Mouse (Mus musculus): ENCODE data around the gene Ttc34. TPM values are rescaled to one million over a fixed set of nuclear protein-coding genes. Genes with fewer than 3 reads are reported as not detected.

The Ttc34 gene
- polyA plus RNA-seq, 1 experiment from 2014 or later: 0.49 TPM

DNA sequence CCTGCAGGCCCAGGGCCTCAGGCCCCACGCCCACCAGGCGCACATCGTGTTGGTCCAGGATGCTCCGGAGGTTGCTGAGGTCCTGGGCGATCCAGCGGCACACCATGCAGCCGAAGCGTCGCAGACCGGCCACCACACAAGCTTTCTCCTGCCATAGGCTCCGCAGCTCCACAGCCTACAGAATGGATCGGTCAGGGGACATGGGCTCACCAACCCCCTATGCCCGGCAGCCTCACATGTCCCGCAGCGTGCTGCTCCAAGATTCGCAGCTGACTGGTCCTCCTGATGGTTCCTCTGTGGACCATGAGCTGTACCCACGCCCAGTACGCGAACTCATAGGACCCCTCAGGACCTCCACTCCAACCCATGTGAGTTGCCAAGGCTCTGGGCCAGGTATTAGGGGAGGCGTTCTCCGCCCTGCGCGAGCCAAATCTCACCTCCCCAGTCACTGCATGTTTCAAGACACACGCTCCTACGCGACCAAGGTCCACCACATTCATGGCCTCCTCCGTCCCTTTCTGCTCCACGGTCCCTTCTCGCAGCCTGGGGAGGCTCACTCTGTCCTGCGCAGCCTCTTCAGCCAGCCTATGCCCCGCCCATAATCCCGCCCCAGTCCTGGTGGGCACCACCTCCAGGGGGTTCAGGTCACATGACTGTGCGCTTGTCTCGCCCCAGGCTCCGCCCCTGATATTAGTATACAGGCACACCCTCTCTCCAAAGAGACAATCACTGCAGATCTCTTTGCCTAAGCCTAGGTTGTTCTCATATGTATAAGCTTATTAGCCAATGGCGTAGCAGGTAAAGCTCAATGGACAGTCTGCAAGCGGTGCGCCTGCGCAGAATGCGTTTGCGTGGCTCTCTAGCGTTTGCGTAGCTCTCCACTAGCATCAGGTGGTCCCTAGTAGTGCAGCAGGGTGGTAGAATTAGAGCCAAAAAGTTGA, 61.5 kb downstream of the Ttc34 start, which contains the start of gene Fam213b:
TSS of gene Fam213b (minus strand) at position 630 of the 941 bp plus-strand sequence.
- peak; percentile 91 for ATAC-seq (ENCODE audit: insufficient number of reproducible peaks, insufficient read depth, low FRiP score, low TSS enrichment, low read depth)
- H3K27me3 ChIP-seq: no peaks in the 10 kb centered on the region
- H3K27ac ChIP-seq: peak within 1 kb of the TSS; percentile 41
- peak within 1 kb of the TSS; percentile 80 for H3K9ac ChIP-seq
- 3% methylated on average over 43 of the region's 43 CpGs for WGBS
- H3K4me3 ChIP-seq: peak within 1 kb of the TSS; percentile 64
- peaks cover 15% of the 10 kb centered on the region; the same call in 1 of the 2 replicates for H3K36me3 ChIP-seq
- H3K4me2 ChIP-seq: peak within 1 kb of the TSS; percentile 94
- peaks cover 19% of the 10 kb centered on the region for H3K4me1 ChIP-seq
- 0 out of 2 replicates have a peak, but pooled peaks cover 2% of the 10 kb centered on the region for H3K9me3 ChIP-seq

DNA sequence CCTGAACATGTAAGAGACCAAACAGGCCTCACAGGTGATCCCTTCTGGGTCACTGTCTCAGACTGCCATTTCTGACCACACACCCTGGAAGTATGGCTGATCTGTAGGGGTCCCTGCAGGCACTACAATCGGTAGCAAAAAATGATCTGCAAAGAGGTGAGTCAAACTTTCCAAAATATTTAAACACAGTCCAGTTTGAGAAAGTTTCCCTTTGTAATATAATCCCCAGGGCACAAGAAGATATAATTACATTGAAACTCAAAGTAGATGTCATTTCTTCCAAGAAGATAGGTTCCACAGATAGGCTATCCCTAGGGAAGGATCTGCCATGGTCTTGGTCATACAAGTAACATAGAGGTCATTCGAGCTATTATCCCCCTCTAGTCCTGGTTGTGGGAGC, 65.1 kb downstream of the Ttc34 start:
- WGBS: 88% methylated on average over 2 of the region's 2 CpGs
- H3K36me3 ChIP-seq: no peaks in the 10 kb centered on the region
- no peaks in the 10 kb centered on the region for H3K27me3 ChIP-seq
- 0 out of 2 replicates have a peak, but pooled peaks cover 2% of the 10 kb centered on the region for H3K9me3 ChIP-seq
- no peak overlapping the region for H3K4me2 ChIP-seq
- ATAC-seq (ENCODE audit: insufficient number of reproducible peaks, insufficient read depth, low FRiP score, low TSS enrichment, low read depth): no peak
- H3K27ac ChIP-seq: no peak overlapping the region
- H3K4me1 ChIP-seq: peaks cover 17% of the 10 kb centered on the region
- no peak overlapping the region for H3K4me3 ChIP-seq
- H3K9ac ChIP-seq: no peak overlapping the region

DNA sequence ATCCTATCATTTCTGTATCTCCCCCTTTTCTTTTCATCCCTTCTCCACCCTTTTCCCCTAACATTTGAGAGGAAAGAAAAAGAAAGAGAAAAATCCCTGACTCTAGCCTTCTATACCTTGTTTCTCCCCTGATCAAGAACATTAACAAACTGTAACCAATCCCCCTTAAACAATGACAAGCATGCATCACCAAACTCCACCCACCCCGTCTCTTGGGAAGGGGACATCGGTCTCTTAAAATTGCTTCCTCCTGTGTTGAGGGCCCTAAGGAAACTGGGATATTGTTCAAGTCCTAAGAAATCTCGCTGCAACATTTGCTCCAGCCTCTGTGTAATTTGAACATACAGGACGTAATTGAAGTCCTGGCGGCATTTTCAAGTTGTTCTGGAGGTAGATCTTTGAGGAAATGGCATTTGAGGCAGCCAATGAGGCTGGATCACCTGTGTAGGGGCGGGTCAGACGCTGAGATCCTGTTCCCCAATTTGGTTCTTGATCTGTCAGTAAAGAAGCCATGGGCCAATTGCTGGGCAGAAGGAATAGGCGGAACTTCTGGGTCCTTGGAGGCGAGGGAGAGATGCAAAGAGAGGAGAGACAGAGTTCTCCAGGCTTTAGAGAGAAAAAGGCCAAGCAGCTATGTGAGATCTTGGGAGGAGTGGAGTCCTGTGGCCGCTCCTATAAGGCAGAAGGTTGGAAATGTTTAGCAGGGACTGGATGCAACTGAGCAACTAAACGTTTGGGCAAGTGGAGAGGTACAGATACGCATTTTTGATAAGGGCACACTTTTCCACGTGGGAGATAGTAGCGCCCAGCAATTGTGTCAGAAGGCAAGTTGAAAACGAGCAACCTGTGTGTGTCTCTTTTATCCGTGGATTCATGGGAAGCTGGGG, 67.2 kb downstream of the Ttc34 start:
- H3K9me3 ChIP-seq: 0 out of 2 replicates have a peak, but pooled peaks cover 2% of the 10 kb centered on the region
- H3K27ac ChIP-seq: peak overlapping the region; percentile 77
- peak overlapping the region; percentile 47 for H3K4me3 ChIP-seq
- peaks cover 10% of the 10 kb centered on the region for H3K4me1 ChIP-seq
- ATAC-seq (ENCODE audit: insufficient number of reproducible peaks, insufficient read depth, low FRiP score, low TSS enrichment, low read depth): peak; percentile 93
- H3K9ac ChIP-seq: peak overlapping the region; percentile 73
- H3K4me2 ChIP-seq: peak overlapping the region; percentile 78
- no peaks in the 10 kb centered on the region for H3K36me3 ChIP-seq
- H3K27me3 ChIP-seq: no peaks in the 10 kb centered on the region
- WGBS: 2% methylated on average over 16 of the region's 16 CpGs

DNA sequence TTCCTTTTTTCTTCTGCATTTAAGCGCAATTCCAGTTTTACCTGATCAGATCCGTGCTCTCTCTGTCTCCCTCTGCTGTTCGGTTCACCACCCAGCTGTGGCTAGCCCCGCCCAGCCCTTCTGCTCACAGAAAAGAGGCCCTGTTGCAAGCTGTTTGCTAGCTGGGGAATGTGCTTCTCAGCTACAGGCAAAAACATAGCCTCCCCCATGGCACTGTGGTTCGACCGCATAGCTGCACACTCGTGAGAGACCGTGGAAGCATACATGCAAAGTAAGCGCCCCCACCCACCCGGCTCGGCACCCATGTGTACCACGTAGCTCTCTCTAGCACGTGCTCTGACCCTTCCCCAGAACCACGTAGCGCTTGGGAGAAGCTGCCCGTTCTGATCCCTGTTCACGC, 70.6 kb downstream of the Ttc34 start:
- WGBS: 43% methylated on average over 17 of the region's 17 CpGs
- no peaks in the 10 kb centered on the region for H3K27me3 ChIP-seq
- ATAC-seq (ENCODE audit: insufficient number of reproducible peaks, insufficient read depth, low FRiP score, low TSS enrichment, low read depth): peak; percentile 50; the same call in 1 of the 2 replicates
- no peaks in the 10 kb centered on the region for H3K36me3 ChIP-seq
- H3K9me3 ChIP-seq: no peaks in the 10 kb centered on the region
- H3K4me2 ChIP-seq: peak overlapping the region; percentile 26; the same call in 1 of the 2 replicates
- H3K4me3 ChIP-seq: no peak overlapping the region
- peak overlapping the region; percentile 46 for H3K9ac ChIP-seq
- H3K27ac ChIP-seq: peak overlapping the region; percentile 55
- peaks cover 19% of the 10 kb centered on the region for H3K4me1 ChIP-seq

DNA sequence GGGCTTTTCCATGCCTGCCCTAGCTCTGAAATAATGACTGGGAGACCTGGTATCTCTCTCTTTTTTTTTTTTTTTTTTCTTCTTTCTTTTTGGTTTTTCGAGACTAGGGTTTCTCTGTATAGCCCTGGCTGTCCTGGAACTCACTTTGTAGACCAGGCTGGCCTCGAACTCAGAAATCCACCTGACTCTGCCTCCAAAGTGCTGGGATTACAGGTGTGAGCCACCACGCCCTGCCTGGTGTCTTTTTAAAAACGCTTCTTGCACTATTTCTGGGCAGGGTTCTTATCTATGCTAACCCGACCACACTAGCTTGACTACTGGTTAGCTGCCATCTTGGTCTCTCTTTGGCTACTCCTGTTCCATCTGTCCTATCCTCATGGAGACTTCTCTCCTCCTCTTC, 71.2 kb downstream of the Ttc34 start:
- ATAC-seq (ENCODE audit: insufficient number of reproducible peaks, insufficient read depth, low FRiP score, low TSS enrichment, low read depth): no peak
- H3K4me3 ChIP-seq: no peak overlapping the region
- no peak overlapping the region for H3K4me2 ChIP-seq
- no peak overlapping the region for H3K27ac ChIP-seq
- WGBS: 87% methylated on average over 5 of the region's 5 CpGs
- H3K9ac ChIP-seq: no peak overlapping the region
- no peaks in the 10 kb centered on the region for H3K36me3 ChIP-seq
- no peaks in the 10 kb centered on the region for H3K27me3 ChIP-seq
- peaks cover 19% of the 10 kb centered on the region for H3K4me1 ChIP-seq
- no peaks in the 10 kb centered on the region for H3K9me3 ChIP-seq

DNA sequence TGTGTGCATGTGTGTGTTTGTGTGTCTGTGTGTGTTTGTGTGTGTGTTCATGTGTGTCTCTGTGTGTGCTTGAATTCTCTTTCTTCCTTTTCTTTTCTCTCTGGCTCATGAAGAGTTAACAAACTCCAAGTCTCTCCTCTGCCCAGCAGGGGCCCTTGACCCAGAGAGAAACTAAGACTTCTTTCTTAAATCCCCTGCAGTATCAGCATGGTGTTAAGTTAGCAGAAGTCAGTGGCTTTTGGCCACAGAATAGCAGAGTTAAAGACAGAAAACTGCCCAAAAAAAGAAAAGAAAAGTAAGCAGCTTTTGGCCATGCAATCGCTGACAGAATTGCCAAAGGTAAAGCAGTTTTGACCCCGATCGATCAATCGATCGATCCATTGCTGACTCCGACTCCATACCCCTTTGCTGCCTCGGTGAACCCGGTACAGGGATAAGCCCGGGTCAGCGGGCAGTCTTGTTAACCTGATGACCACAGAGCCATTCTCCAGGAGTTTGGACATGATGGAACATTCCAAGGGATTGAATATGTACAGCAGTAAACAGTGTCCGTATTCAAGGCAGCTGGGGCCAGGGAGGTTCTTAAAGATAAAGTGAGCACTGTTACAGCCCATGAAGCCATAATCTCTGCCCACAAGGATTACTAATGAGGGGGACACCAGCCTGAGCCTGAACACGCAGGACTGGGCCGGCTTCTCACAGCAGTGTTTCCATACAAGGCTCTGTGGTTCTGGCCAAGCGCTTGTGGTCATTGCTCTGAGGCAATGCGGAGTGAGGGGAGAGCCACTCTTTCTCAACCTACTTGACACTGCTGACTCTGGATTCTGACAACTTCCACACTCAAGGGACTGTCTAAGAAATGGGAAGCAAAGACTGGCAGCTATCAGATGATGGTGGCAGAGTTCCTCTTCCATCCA, 73.6 kb downstream of the Ttc34 start:
- H3K4me3 ChIP-seq: no peak overlapping the region
- no peaks in the 10 kb centered on the region for H3K27me3 ChIP-seq
- H3K9ac ChIP-seq: 0 out of 2 replicates have a peak overlapping the region, but pooled peaks have one; percentile 32
- 22% methylated on average over 15 of the region's 15 CpGs for WGBS
- no peaks in the 10 kb centered on the region for H3K9me3 ChIP-seq
- peak overlapping the region; percentile 7; the same call in 1 of the 2 replicates for H3K27ac ChIP-seq
- no peak overlapping the region for H3K4me2 ChIP-seq
- no peak for ATAC-seq (ENCODE audit: insufficient number of reproducible peaks, insufficient read depth, low FRiP score, low TSS enrichment, low read depth)
- peaks cover 14% of the 10 kb centered on the region for H3K4me1 ChIP-seq
- H3K36me3 ChIP-seq: no peaks in the 10 kb centered on the region

DNA sequence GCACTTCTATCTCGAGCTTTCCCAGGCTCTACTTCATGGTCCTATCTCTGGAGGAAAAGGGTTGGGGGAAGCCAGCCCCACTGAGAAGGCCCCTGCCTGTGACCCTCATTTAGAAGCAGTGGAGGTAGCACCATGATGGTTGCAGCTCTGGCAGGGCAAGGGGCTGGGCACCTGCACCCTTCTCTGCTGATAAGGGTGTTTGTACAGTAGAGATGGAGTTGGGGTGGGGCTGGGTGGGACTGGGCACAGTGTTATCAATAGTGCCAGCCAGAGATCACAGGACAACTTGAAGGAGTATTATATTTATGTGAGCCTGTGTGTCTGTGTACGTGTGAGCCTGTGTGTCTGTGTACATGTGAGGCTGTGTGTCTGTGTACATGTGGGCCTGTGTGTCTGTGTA, 74.4 kb downstream of the Ttc34 start:
- Histone ChIP-seq H3K9ac (no peak overlapping the region), H3K4me2 (no peak overlapping the region), H3K27ac (peak overlapping the region; percentile 7; the same call in 1 of the 2 replicates), H3K4me1 (peaks cover 14% of the 10 kb centered on the region), H3K4me3 (no peak overlapping the region), H3K36me3 (no peaks in the 10 kb centered on the region), H3K9me3 (no peaks in the 10 kb centered on the region), H3K27me3 (no peaks in the 10 kb centered on the region)
- 76% methylated on average over 2 of the region's 2 CpGs for WGBS
- ATAC-seq (ENCODE audit: insufficient number of reproducible peaks, insufficient read depth, low FRiP score, low TSS enrichment, low read depth): no peak

DNA sequence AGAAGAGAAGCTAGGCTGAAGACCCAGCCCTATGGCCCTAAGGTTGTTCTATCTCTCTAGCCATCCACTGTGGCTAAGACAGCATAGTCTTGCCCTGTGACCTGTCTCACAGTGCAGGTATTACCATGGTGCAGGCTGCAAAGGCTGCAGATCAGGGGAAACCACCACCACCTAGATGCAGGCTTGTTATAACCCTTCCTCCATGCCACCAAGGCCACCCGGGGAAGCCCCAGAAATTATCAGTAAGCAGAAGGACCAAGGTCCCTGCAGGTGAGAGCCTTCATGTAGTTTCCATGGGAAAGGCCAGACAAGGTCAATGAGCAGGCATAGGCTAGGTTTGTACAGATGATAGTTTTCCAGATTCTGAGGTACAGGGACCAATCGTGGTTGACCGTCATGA, 76.6 kb downstream of the Ttc34 start:
- peak overlapping the region; percentile 21; the same call in 1 of the 2 replicates for H3K9ac ChIP-seq
- no peak for ATAC-seq (ENCODE audit: insufficient number of reproducible peaks, insufficient read depth, low FRiP score, low TSS enrichment, low read depth)

DNA sequence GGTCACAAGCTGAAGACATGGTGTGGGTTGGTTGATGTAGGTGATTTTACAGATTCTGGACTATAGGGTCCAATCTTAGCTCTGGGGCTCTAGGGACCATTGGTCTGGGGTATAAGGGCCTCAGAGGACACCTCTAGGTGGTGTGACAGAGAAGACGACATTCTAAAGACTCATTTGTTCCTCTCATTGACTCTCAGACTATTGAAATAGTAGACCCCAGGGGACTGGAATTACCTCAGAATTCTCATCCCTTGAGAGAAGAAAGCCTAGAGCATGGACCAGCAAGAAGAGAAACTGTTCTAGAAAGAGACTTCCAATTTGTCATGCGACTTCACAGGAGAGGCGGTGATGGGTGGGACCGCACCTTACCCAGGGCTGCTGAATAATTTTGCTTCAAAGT, 77.0 kb downstream of the Ttc34 start:
- no peak overlapping the region for H3K4me3 ChIP-seq
- no peak for ATAC-seq (ENCODE audit: insufficient number of reproducible peaks, insufficient read depth, low FRiP score, low TSS enrichment, low read depth)
- no peaks in the 10 kb centered on the region for H3K9me3 ChIP-seq
- H3K27ac ChIP-seq: no peak overlapping the region
- no peak overlapping the region for H3K4me2 ChIP-seq
- 93% methylated on average over 4 of the region's 4 CpGs for WGBS
- no peaks in the 10 kb centered on the region for H3K27me3 ChIP-seq
- no peak overlapping the region for H3K9ac ChIP-seq
- H3K36me3 ChIP-seq: no peaks in the 10 kb centered on the region
- H3K4me1 ChIP-seq: peaks cover 9% of the 10 kb centered on the region; the same call in 1 of the 2 replicates

More for the DNA sequence above, 76.6 kb downstream of the Ttc34 start:
- H3K4me2 ChIP-seq: no peak overlapping the region
- H3K4me1 ChIP-seq: peaks cover 9% of the 10 kb centered on the region; the same call in 1 of the 2 replicates
- WGBS: 90% methylated on average over 3 of the region's 3 CpGs
- no peak overlapping the region for H3K4me3 ChIP-seq
- no peak overlapping the region for H3K27ac ChIP-seq
- no peaks in the 10 kb centered on the region for H3K9me3 ChIP-seq
- H3K36me3 ChIP-seq: no peaks in the 10 kb centered on the region
- H3K27me3 ChIP-seq: no peaks in the 10 kb centered on the region

DNA sequence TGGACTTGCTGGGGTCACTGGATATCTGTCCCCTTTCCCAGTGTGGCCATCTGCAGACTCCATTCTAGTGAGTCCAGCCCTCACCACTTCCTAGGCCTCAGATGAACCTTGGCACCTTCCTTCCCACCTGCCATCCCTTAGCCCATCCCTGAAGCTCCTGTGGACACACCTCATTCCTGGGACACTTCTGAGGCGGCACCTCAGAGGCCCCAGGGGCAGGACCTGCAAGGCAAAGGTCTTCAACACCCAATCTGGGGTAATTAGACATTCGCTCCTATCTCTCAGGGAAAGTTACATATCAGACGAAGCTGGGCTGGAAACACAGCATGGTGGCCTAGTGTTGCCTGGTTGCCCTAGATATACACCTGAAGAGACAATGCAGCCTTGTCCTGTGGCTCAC, 77.4 kb downstream of the Ttc34 start:
- Histone ChIP-seq H3K36me3 (no peaks in the 10 kb centered on the region), H3K27me3 (no peaks in the 10 kb centered on the region), H3K4me1 (peaks cover 9% of the 10 kb centered on the region; the same call in 1 of the 2 replicates), H3K4me3 (no peak overlapping the region), H3K9me3 (no peaks in the 10 kb centered on the region), H3K27ac (no peak overlapping the region), H3K9ac (no peak overlapping the region), H3K4me2 (no peak overlapping the region)
- no peak for ATAC-seq (ENCODE audit: insufficient number of reproducible peaks, insufficient read depth, low FRiP score, low TSS enrichment, low read depth)
- WGBS: 71% methylated on average over 3 of the region's 3 CpGs
